Mouse (Mus musculus): ENCODE data around the gene Tbc1d23.
"Not testable (repeated sequence)": the region's sequence is repeated elsewhere in the genome, so short reads cannot be mapped to it uniquely, and the experiment has no call there.

The Tbc1d23 gene

GRCm38 (mm10) chr16:57231089-57231936 lies at the start of gene Tbc1d23:
Gene Tbc1d23 (minus strand): TSS chr16:57231504.
- DNase-seq, result peak; percentile 97 to 99

GRCm38 (mm10) chr16:57280221-57281217 lies 49.2 kb upstream of the Tbc1d23 start:
- DNase-seq, result no peak

- DNase-seq, result no peak
These were observed 47.8 kb upstream of the Tbc1d23 start for GRCm38 (mm10) chr16:57278976-57279626.

- no peak for DNase-seq
These were observed 38.4 kb upstream of the Tbc1d23 start for GRCm38 (mm10) chr16:57269751-57270150.

- DNase-seq, result no peak
These were observed 36.9 kb upstream of the Tbc1d23 start for GRCm38 (mm10) chr16:57268058-57268841.

- DNase-seq, result no peak
These were observed 35.8 kb upstream of the Tbc1d23 start for GRCm38 (mm10) chr16:57267068-57267467.

- no peak for DNase-seq
These were observed 28.8 kb upstream of the Tbc1d23 start for GRCm38 (mm10) chr16:57260152-57260551.

GRCm38 (mm10) chr16:57259356-57260083 lies 28.2 kb upstream of the Tbc1d23 start:
- DNase-seq, result no peak

GRCm38 (mm10) chr16:57251589-57252421 lies 20.5 kb upstream of the Tbc1d23 start:
- DNase-seq, result peak; percentile 15 to 48

- DNase-seq, result no peak
These were observed 19.7 kb upstream of the Tbc1d23 start for GRCm38 (mm10) chr16:57250991-57251390.

GRCm38 (mm10) chr16:57247464-57247863 lies 16.2 kb upstream of the Tbc1d23 start:
- DNase-seq, result no peak

- DNase-seq, result no peak
These were observed 15.3 kb upstream of the Tbc1d23 start for GRCm38 (mm10) chr16:57246596-57246995.

- peak; percentile 52 to 79 for DNase-seq
These were observed 12.5 kb upstream of the Tbc1d23 start for GRCm38 (mm10) chr16:57243858-57244248.

- DNase-seq, result peak in 1 of 2 experiments; percentile 10
These were observed 12.0 kb upstream of the Tbc1d23 start for GRCm38 (mm10) chr16:57243205-57243857.

GRCm38 (mm10) chr16:57242857-57243204 lies 11.5 kb upstream of the Tbc1d23 start:
- DNase-seq, result no peak

- no peak for DNase-seq
These were observed 4.7 kb upstream of the Tbc1d23 start for GRCm38 (mm10) chr16:57235871-57236510.

- DNase-seq, result not testable (repeated sequence)
These were observed 620 bp upstream of the Tbc1d23 start for GRCm38 (mm10) chr16:57231937-57232310.

GRCm38 (mm10) chr16:57226444-57226843 lies 4.9 kb downstream of the Tbc1d23 start:
- no peak for DNase-seq

GRCm38 (mm10) chr16:57220361-57220760 lies 10.9 kb downstream of the Tbc1d23 start:
- DNase-seq, result no peak

Data from kidney, adult 8-10 months (tissue).